Mouse (Mus musculus): ENCODE measurements around the gene Nufip2.

GRCm38 (mm10) chr11:77659986-77660385 is 26.0 kb upstream of the Nufip2 start:
- TF ChIP-seq CTCF (IDR thresholded peaks at IDR 0.05; ENCODE audit: borderline replicate concordance, insufficient read depth, low read depth, low read length) (no peak), POLR2A (IDR thresholded peaks at IDR 0.05; ENCODE audit: borderline replicate concordance, insufficient read depth, low read length) (no peak)
